Mouse (Mus musculus) cerebellum, adult 2 months (tissue): Measurements from ENCODE around the gene Rabgap1l.

ENCODE experiments used
- CTCF ChIP-seq: fragments of 200-500 bp; IDR thresholded peaks from 2 replicates; pipeline ENCODE4 v1.5.1; 2011; ENCODE audit warnings: low read depth, mild to moderate bottlenecking, control low read depth, low read length, moderate library complexity, borderline replicate concordance; ENCODE audit not compliant: insufficient read depth
- POLR2A ChIP-seq: fragments of 200-500 bp; IDR thresholded peaks from 2 replicates; pipeline ENCODE4 v1.6.1; 2011; ENCODE audit warnings: low read length, control low read depth, borderline replicate concordance; ENCODE audit not compliant: insufficient read depth

GRCm38 (mm10) chr1:160263630-160264346, 529.2 kb downstream of the Rabgap1l start:
- no peak for TF ChIP-seq CTCF
- no peak for TF ChIP-seq POLR2A
